Mouse (Mus musculus) bone marrow macrophage, adult 2 months (primary cell): ENCODE measurements around the gene Nnat. TPM values are rescaled to one million over a fixed set of nuclear protein-coding genes. Genes with fewer than 3 reads are reported as not detected.
A peak's percentile ranks its signal among the peaks of the same experiment; 100 is the strongest.
"Not testable (repeated sequence)": the region's sequence is repeated elsewhere in the genome, so short reads cannot be mapped to it uniquely, and the experiment has no call there.

Experiments
- H3K27ac ChIP-seq: 2 replicates; pipeline ENCODE4 v1.5.1; 2012; ENCODE audit warnings: low read depth, low read length; ENCODE audit not compliant: insufficient read depth
- H3K4me1 ChIP-seq: 2 replicates; pipeline ENCODE4 v1.6.1; 2012; ENCODE audit warnings: low read length; ENCODE audit not compliant: control insufficient read depth, insufficient read depth
- H3K4me3 ChIP-seq: 2 replicates; pipeline ENCODE4 v1.5.1; 2012; ENCODE audit warnings: mild to moderate bottlenecking, low read length, moderate library complexity; ENCODE audit not compliant: insufficient read depth
- CTCF ChIP-seq: IDR thresholded peaks from 2 replicates; pipeline ENCODE4 v1.5.1; 2012; ENCODE audit warnings: low read depth, mild to moderate bottlenecking, low read length, moderate library complexity
- POLR2A ChIP-seq: IDR thresholded peaks from 2 replicates; pipeline ENCODE4 v1.6.1; 2012; ENCODE audit warnings: mild to moderate bottlenecking, low read depth, low read length, borderline replicate concordance
- polyA plus RNA-seq: library from polyadenylated mRNA; stranded (reverse); fragments of >200 nt; gene quantifications from 2 replicates; pipeline ENCODE4 v1.2.4, GENCODE M21; 2012; ENCODE audit not compliant: missing spikeins, insufficient read depth, insufficient read length

Nnat gene
- polyA plus RNA-seq, 1 experiment: not detected

- Histone ChIP-seq H3K4me1 (peaks cover 21% of the 10 kb centered on the region), H3K27ac (no peak overlapping the region), H3K4me3 (peak overlapping the region; percentile 70)
- TF ChIP-seq CTCF: no peak
- TF ChIP-seq POLR2A: no peak
Observed at GRCm38 (mm10) chr2:157565446-157565845, 5.6 kb downstream of the Nnat start.

- Histone ChIP-seq H3K4me1 (peaks cover 21% of the 10 kb centered on the region), H3K27ac (peak overlapping the region; percentile 89; the same call in 1 of the 2 replicates), H3K4me3 (peak overlapping the region; percentile 70)
- TF ChIP-seq CTCF (no peak), POLR2A (no peak)
Observed at GRCm38 (mm10) chr2:157565898-157566259, 6.0 kb downstream of the Nnat start.

GRCm38 (mm10) chr2:157566260-157566952 is 6.5 kb downstream of the Nnat start:
- Histone ChIP-seq H3K4me3 (peak overlapping the region; percentile 70), H3K27ac (peak overlapping the region; percentile 89), H3K4me1 (peaks cover 21% of the 10 kb centered on the region)
- TF ChIP-seq CTCF (no peak), POLR2A (no peak)

GRCm38 (mm10) chr2:157567235-157567961 is 7.5 kb downstream of the Nnat start:
- peaks cover 21% of the 10 kb centered on the region for H3K4me1 ChIP-seq
- peak overlapping the region; percentile 70 for H3K4me3 ChIP-seq
- H3K27ac ChIP-seq: peak overlapping the region; percentile 89
- no peak for TF ChIP-seq CTCF
- TF ChIP-seq POLR2A: no peak

GRCm38 (mm10) chr2:157568881-157569280 is 9.0 kb downstream of the Nnat start:
- peaks cover 12% of the 10 kb centered on the region for H3K4me1 ChIP-seq
- no peak overlapping the region for H3K27ac ChIP-seq
- no peak for TF ChIP-seq CTCF
- TF ChIP-seq POLR2A: no peak
- H3K4me3 ChIP-seq: no peak overlapping the region

- Histone ChIP-seq H3K4me3 (no peak overlapping the region), H3K4me1 (peaks cover 7% of the 10 kb centered on the region), H3K27ac (no peak overlapping the region)
- TF ChIP-seq CTCF (no peak), POLR2A (no peak)
Observed at GRCm38 (mm10) chr2:157569796-157570485, 10.1 kb downstream of the Nnat start.

GRCm38 (mm10) chr2:157571224-157571832 is 11.4 kb downstream of the Nnat start, which contains the start of gene Blcap:
Gene Blcap, minus strand, starts transcription at chr2:157571274.
- Histone ChIP-seq H3K4me3 (no peak within 1 kb of the TSS), H3K27ac (no peak within 1 kb of the TSS), H3K4me1 (peaks cover 7% of the 10 kb centered on the region)
- TF ChIP-seq CTCF: no peak
- no peak for TF ChIP-seq POLR2A

- H3K4me1 ChIP-seq: no peaks in the 10 kb centered on the region
- H3K27ac ChIP-seq: no peak overlapping the region
- TF ChIP-seq CTCF (no peak), POLR2A (no peak)
- H3K4me3 ChIP-seq: no peak overlapping the region
Observed at GRCm38 (mm10) chr2:157572786-157573185, 12.9 kb downstream of the Nnat start.

GRCm38 (mm10) chr2:157585351-157585750 is 25.5 kb downstream of the Nnat start:
- H3K27ac ChIP-seq, H3K4me3 ChIP-seq, H3K4me1 ChIP-seq: not testable (repeated sequence)
